Mouse (Mus musculus): ENCODE results near the gene Csnk1g2.

- TF ChIP-seq POLR2A (IDR thresholded peaks at IDR 0.05; ENCODE audit: borderline replicate concordance, control insufficient read depth, low read depth, low read length) = no peak
- no peak for TF ChIP-seq CTCF (IDR thresholded peaks at IDR 0.05; ENCODE audit: control insufficient read depth, insufficient read depth, low read length)
Measured at GRCm38 (mm10) chr10:80669737-80670485, 47.3 kb downstream of the Csnk1g2 start.

Measured in bone marrow, adult 2 months (tissue).